In the genomic region with DNA sequence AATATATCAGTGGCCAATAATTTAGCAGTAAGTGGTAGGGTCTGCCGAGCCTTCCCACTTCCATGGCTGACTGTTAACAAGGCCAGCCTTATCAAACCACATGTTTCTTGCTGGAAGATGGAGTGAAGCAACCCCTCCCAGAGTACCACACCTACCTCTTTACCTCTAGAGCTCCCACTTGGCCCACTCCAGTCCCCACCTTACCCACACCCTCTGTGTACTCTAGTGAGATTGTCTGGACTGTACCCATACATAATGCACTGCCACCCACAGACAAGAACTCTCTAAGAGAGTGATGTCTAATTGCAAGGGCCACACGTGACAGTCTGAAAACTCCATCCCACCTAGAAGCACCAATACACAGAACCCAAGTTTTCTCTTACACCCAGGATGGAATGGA, we compare ENCODE assay signal across 16 mouse cellular contexts.
"Had no signal": no experiment of that assay in that cellular context is flagged by ENCODE, and none has a peak within 500 bp of the region (broad histone marks: within the 10 kb centered on the region; RNA-seq: fewer than 3 reads in every experiment).

No protein-coding gene starts in this region.

- H3K9me3 ChIP-seq: neural tube, embryonic 13.5 days; neural tube, embryonic 15.5 days; stomach, embryonic 15.5 days had no signal

- H3K27ac ChIP-seq: neural tube, embryonic 13.5 days; neural tube, embryonic 15.5 days; stomach, embryonic 15.5 days; stomach, postnatal 0 days had no signal

- DNase-seq: retina, postnatal 1 day; right cerebral cortex, adult 18-20 months; right cerebral cortex, postnatal 14 days; right cerebral cortex, postnatal 25 days; right cerebral cortex, postnatal 4 days; spleen, adult 18-20 months; thymus, adult 18-20 months; thymus, adult 2 months; thymus, postnatal 14 days; thymus, postnatal 25 days; thymus, postnatal 36 days; thymus, postnatal 4 days had no signal

- H3K4me2 ChIP-seq: neural tube, embryonic 13.5 days; neural tube, embryonic 15.5 days; stomach, embryonic 15.5 days had no signal

- H3K27me3 ChIP-seq: neural tube, embryonic 13.5 days; neural tube, embryonic 15.5 days; stomach, embryonic 15.5 days had no signal

- H3K4me3 ChIP-seq: neural tube, embryonic 13.5 days; neural tube, embryonic 15.5 days; stomach, embryonic 15.5 days had no signal

- H3K36me3 ChIP-seq: neural tube, embryonic 13.5 days; neural tube, embryonic 15.5 days; stomach, embryonic 15.5 days had no signal

- H3K9ac ChIP-seq: neural tube, embryonic 13.5 days; neural tube, embryonic 15.5 days; stomach, embryonic 15.5 days had no signal

- H3K4me1 ChIP-seq: stomach, embryonic 15.5 days had no signal
